In genomic region chr2:167130050-167130770, GRCm38 (mm10) we compare ENCODE assay signal across 7 mouse cellular contexts. TPM values are rescaled to one million over a fixed set of nuclear protein-coding genes. Genes with fewer than 3 reads are reported as not detected.
A peak's percentile ranks its signal among the peaks of the same experiment; 100 is the strongest.
DNase-seq lines count a peak whose midpoint lies in the region; ATAC-seq and TF ChIP-seq lines count a peak whose summit lies in the region.

No protein-coding gene starts in this region.

- TF ChIP-seq POLR2A in testis, adult 2 months (IDR thresholded peaks at IDR 0.05; ENCODE audit: control insufficient read depth, low read depth, low read length) = no peak

- no peak for ATAC-seq in hindbrain, embryonic 11.5 days (ENCODE audit: low FRiP score)
- ATAC-seq in lung, postnatal 0 days = peak; percentile 36
- no peak for ATAC-seq in megakaryocyte-erythroid progenitor cell, adult 5-6 weeks (replicated peaks; ENCODE audit: low FRiP score, low TSS enrichment, poor library complexity, severe bottlenecking)

- H3K4me2 ChIP-seq in hindbrain, embryonic 11.5 days (replicated peaks; ENCODE audit: low read depth, low read length) = no peak overlapping the region
- H3K4me2 ChIP-seq in lung, postnatal 0 days (replicated peaks; ENCODE audit: low read depth, low read length) = peak overlapping the region; percentile 59

- TF ChIP-seq EP300 in lung, postnatal 0 days (IDR thresholded peaks at IDR 0.05) = no peak

- WGBS in hindbrain, embryonic 11.5 days = 35% methylated on average over 9 of the region's 9 CpGs
- WGBS in lung, postnatal 0 days = 33% methylated on average over 9 of the region's 9 CpGs

- H3K27me3 ChIP-seq in testis, adult 2 months (ENCODE audit: control insufficient read depth, insufficient read depth, low read length) = no peaks in the 10 kb centered on the region
- no peaks in the 10 kb centered on the region for H3K27me3 ChIP-seq in hindbrain, embryonic 11.5 days (ENCODE audit: control insufficient read depth, insufficient read depth, low read length)
- no peaks in the 10 kb centered on the region for H3K27me3 ChIP-seq in lung, postnatal 0 days (replicated peaks; ENCODE audit: insufficient read depth, low read length)

- no peaks in the 10 kb centered on the region for H3K36me3 ChIP-seq in testis, adult 2 months (ENCODE audit: control insufficient read depth, insufficient read depth, low read length)
- H3K36me3 ChIP-seq in hindbrain, embryonic 11.5 days (ENCODE audit: control insufficient read depth, insufficient read depth, low read length) = no peaks in the 10 kb centered on the region
- no peaks in the 10 kb centered on the region for H3K36me3 ChIP-seq in lung, postnatal 0 days (ENCODE audit: insufficient read depth, low read length)

- no peaks in the 10 kb centered on the region for H3K9me3 ChIP-seq in hindbrain, embryonic 11.5 days (ENCODE audit: control insufficient read depth, low read length)
- H3K9me3 ChIP-seq in lung, postnatal 0 days (ENCODE audit: low read length) = no peaks in the 10 kb centered on the region

- H3K27ac ChIP-seq in testis, adult 2 months (ENCODE audit: control insufficient read depth, insufficient read depth, low read depth, low read length) = peak overlapping the region; percentile 65
- 0 out of 2 replicates have a peak overlapping the region, but pooled peaks have one; percentile 8 for H3K27ac ChIP-seq in hindbrain, embryonic 11.5 days (ENCODE audit: low read depth, low read length)
- 0 out of 2 replicates have a peak overlapping the region, but pooled peaks have one; percentile 68 for H3K27ac ChIP-seq in lung, postnatal 0 days (ENCODE audit: low read length)

- no peak overlapping the region for H3K9ac ChIP-seq in hindbrain, embryonic 11.5 days (ENCODE audit: low read depth, low read length)
- H3K9ac ChIP-seq in lung, postnatal 0 days (replicated peaks; ENCODE audit: low read depth) = no peak overlapping the region

- DNase-seq in testis, postnatal 14 days (ENCODE audit: low spot score) = no peak
- peak; percentile 23 for DNase-seq in hindbrain, embryonic 11.5 days (ENCODE audit: low spot score)
- peak; percentile 51 for DNase-seq in lung, postnatal 0 days (ENCODE audit: low spot score)
- DNase-seq in right cerebral cortex, postnatal 25 days = no peak
- no peak for DNase-seq in ovary, postnatal 10 days (ENCODE audit: low spot score)

- no peak overlapping the region for H3K4me3 ChIP-seq in testis, adult 2 months (ENCODE audit: control insufficient read depth, low read depth, low read length)
- H3K4me3 ChIP-seq in hindbrain, embryonic 11.5 days (ENCODE audit: low read depth, low read length) = no peak overlapping the region
- peak overlapping the region; percentile 25; the same call in 1 of the 2 replicates for H3K4me3 ChIP-seq in lung, postnatal 0 days (ENCODE audit: low read depth, low read length)

- no peaks in the 10 kb centered on the region; the same call in 1 of the 2 replicates for H3K4me1 ChIP-seq in testis, adult 2 months (ENCODE audit: control insufficient read depth, insufficient read depth, low read length)
- peaks cover 5% of the 10 kb centered on the region for H3K4me1 ChIP-seq in hindbrain, embryonic 11.5 days (replicated peaks; ENCODE audit: control insufficient read depth, insufficient read depth, low read length)
- peaks cover 6% of the 10 kb centered on the region for H3K4me1 ChIP-seq in lung, postnatal 0 days (ENCODE audit: insufficient read depth, low read depth, low read length)

- no peak for TF ChIP-seq CTCF in testis, adult 2 months (IDR thresholded peaks at IDR 0.05; ENCODE audit: control insufficient read depth, insufficient read depth, insufficient replicate concordance, low read depth, low read length)
- no peak for TF ChIP-seq CTCF in lung, postnatal 0 days (IDR thresholded peaks at IDR 0.05)

RNA-seq across cellular contexts. Expression of gene Kcnb1, which starts 59.7 kb away (rescaled TPM):
- polyA plus RNA-seq in testis, adult 2 months (2012; rRNA removed) = 2.8 and 3.1 TPM in 2 replicates
- 0.66 and 0.69 TPM in 2 replicates for polyA plus RNA-seq in hindbrain, embryonic 11.5 days (2014; fragmentation: Nextera tagmentation; extraction: Ambion mirVana)
- polyA plus RNA-seq in lung, postnatal 0 days (2015; fragmentation: Nextera tagmentation; extraction: Ambion mirVana) = 0.76 and 1.1 TPM in 2 replicates
- total RNA-seq in megakaryocyte-erythroid progenitor cell, adult 5-6 weeks (2014; fragmentation: Nextera tagmentation) = 0.35 and 1.4 TPM in 2 replicates
- total RNA-seq in megakaryocyte-erythroid progenitor cell, adult 5-6 weeks (2017) = 0.04 TPM in 1 of 2 replicates, not detected in the other

Comparison
In these comparisons a context has a peak if more than half of its experiments do, and no peak if none do; other contexts are left out.
1. H3K27ac ChIP-seq: peak in every context shown above with its lines; median percentile 68 in lung, postnatal 0 days; 65 in testis, adult 2 months; 8 in hindbrain, embryonic 11.5 days.
2. DNase-seq: peak in hindbrain, embryonic 11.5 days (single experiment) and lung, postnatal 0 days (single experiment); none in testis, postnatal 14 days (single experiment), right cerebral cortex, postnatal 25 days (single experiment) and ovary, postnatal 10 days (single experiment).